Mouse (Mus musculus) ES-E14 (cell line): ENCODE results near the gene Thada. TPM values are rescaled to one million over a fixed set of nuclear protein-coding genes. Genes with fewer than 3 reads are reported as not detected.

ENCODE experiments used
- DNase-seq: peaks from one replicate; pipeline ENCODE4 v3.0.0-alpha.2; 2013; ENCODE audit warnings: low read depth, low spot score
- H3K27ac ChIP-seq: 2 replicates; pipeline ENCODE4 v1.5.1; 2012; ENCODE audit warnings: low read depth, mild to moderate bottlenecking, low read length, moderate library complexity, mixed read lengths; ENCODE audit not compliant: poor library complexity, insufficient read depth, severe bottlenecking
- H3K36me3 ChIP-seq: 2 replicates; pipeline ENCODE4 v1.6.1; 2012; ENCODE audit warnings: mild to moderate bottlenecking, low read length, moderate library complexity, mixed read lengths; ENCODE audit not compliant: control insufficient read depth, poor library complexity, insufficient read depth, severe bottlenecking
- H3K4me1 ChIP-seq, 2 experiments: fragments of 150-350 bp in 1 of 2; sonication (generic) in 1 of 2; 2 replicates each; pipeline ENCODE4 v1.6.1; 2012; ENCODE audit warnings: low read length in 2 of 2, mild to moderate bottlenecking in 1 of 2, mixed read lengths in 1 of 2; ENCODE audit not compliant: control insufficient read depth in 2 of 2, insufficient read depth in 2 of 2, poor library complexity in 1 of 2
- H3K4me3 ChIP-seq, 2 experiments: fragments of 150-350 bp in 1 of 2; sonication (generic) in 1 of 2; 2 replicates each; pipeline ENCODE4 v1.5.1; 2012; ENCODE audit warnings: low read length in 2 of 2, low read depth in 1 of 2, mild to moderate bottlenecking in 1 of 2, mixed read lengths in 1 of 2; ENCODE audit not compliant: insufficient read depth in 1 of 2, poor library complexity in 1 of 2, severe bottlenecking in 1 of 2
- H3K9ac ChIP-seq: 2 replicates; pipeline ENCODE4 v1.6.1; 2012; ENCODE audit warnings: low read depth, mild to moderate bottlenecking, low read length, mixed read lengths; ENCODE audit not compliant: poor library complexity, insufficient read depth, severe bottlenecking
- H3K9me3 ChIP-seq: fragments of 150-350 bp; sonication (generic); 2 replicates; pipeline ENCODE4 v1.6.1; 2012; ENCODE audit warnings: low read depth, mild to moderate bottlenecking, low read length; ENCODE audit not compliant: control insufficient read depth, insufficient read depth
- CHD2 ChIP-seq: IDR thresholded peaks from 2 replicates; pipeline ENCODE4 v1.6.1; 2014; ENCODE audit warnings: mild to moderate bottlenecking, low read depth, low read length, inconsistent platforms
- HCFC1 ChIP-seq: IDR thresholded peaks from 2 replicates; pipeline ENCODE4 v1.6.1; 2012; ENCODE audit warnings: low read length, inconsistent platforms, borderline replicate concordance; ENCODE audit not compliant: insufficient read depth
- MAFK ChIP-seq: IDR thresholded peaks from 2 replicates; pipeline ENCODE4 v1.6.1; 2014; ENCODE audit warnings: mild to moderate bottlenecking, low read depth, low read length, inconsistent platforms; ENCODE audit not compliant: insufficient read depth
- ZC3H11A ChIP-seq: IDR thresholded peaks from 2 replicates; pipeline ENCODE4 v1.6.1; 2012; ENCODE audit warnings: low read depth, mild to moderate bottlenecking, inconsistent platforms, low read length, borderline replicate concordance
- ZNF384 ChIP-seq: IDR thresholded peaks from 2 replicates; pipeline ENCODE4 v1.6.1; 2012; ENCODE audit warnings: low read depth, low read length, inconsistent platforms
- in situ Hi-C, 2 experiments: fragments of 600-800 bp; cut with MboI; formaldehyde crosslinking; loops; one replicate each; pipeline ENCODE4 v1.15.1; 2025; ENCODE audit warnings: low sequenced_read_pairs in 2 of 2, inconsistent platforms in 1 of 2; ENCODE audit not compliant: unreplicated experiment in 2 of 2
- total RNA-seq: library from RNA; depleted of rRNA; stranded (reverse); fragments of 300-350 nt; gene quantifications from 2 replicates; pipeline ENCODE4 v1.2.3, GENCODE M21; 2012

Thada gene
- total RNA-seq, 1 experiment: 37.4 TPM

GRCm38 (mm10) chr17:84262325-84262979 lies 203.6 kb downstream of the Thada start:
- DNase-seq: no peak
- TF ChIP-seq CHD2 (no peak), ZC3H11A (no peak), MAFK (no peak), ZNF384 (no peak), HCFC1 (no peak)
- Histone ChIP-seq H3K9me3 (no peaks in the 10 kb centered on the region), H3K4me3 (no peak overlapping the region), H3K36me3 (peaks cover 2% of the 10 kb centered on the region; the same call in 1 of the 2 replicates), H3K4me1 (no peaks in the 10 kb centered on the region), H3K27ac (no peak overlapping the region), H3K9ac (no peak overlapping the region)
- in situ Hi-C loops: no loop called here

- DNase-seq: no peak
- Histone ChIP-seq H3K9ac (no peak overlapping the region), H3K36me3 (no peaks in the 10 kb centered on the region), H3K27ac (no peak overlapping the region), H3K4me3 (no peak overlapping the region), H3K9me3 (no peaks in the 10 kb centered on the region), H3K4me1 (no peaks in the 10 kb centered on the region)
- no peak for TF ChIP-seq ZNF384
- TF ChIP-seq HCFC1: no peak
- no peak for TF ChIP-seq ZC3H11A
- in situ Hi-C loops: no loop called here
Measured at GRCm38 (mm10) chr17:84261010-84261409, 205.0 kb downstream of the Thada start.

GRCm38 (mm10) chr17:84260226-84260625 lies 205.8 kb downstream of the Thada start:
- DNase-seq: no peak
- Histone ChIP-seq H3K9me3 (no peaks in the 10 kb centered on the region), H3K36me3 (no peaks in the 10 kb centered on the region), H3K27ac (no peak overlapping the region), H3K9ac (no peak overlapping the region), H3K4me1 (no peaks in the 10 kb centered on the region), H3K4me3 (no peak overlapping the region)
- in situ Hi-C loops: no loop called here
- TF ChIP-seq CHD2: no peak
- TF ChIP-seq HCFC1: no peak
- TF ChIP-seq ZNF384: no peak
- TF ChIP-seq MAFK: no peak
- no peak for TF ChIP-seq ZC3H11A

GRCm38 (mm10) chr17:84258638-84259261 lies 207.3 kb downstream of the Thada start:
- Histone ChIP-seq H3K4me3 (no peak overlapping the region), H3K9me3 (no peaks in the 10 kb centered on the region), H3K36me3 (no peaks in the 10 kb centered on the region), H3K4me1 (no peaks in the 10 kb centered on the region), H3K9ac (no peak overlapping the region), H3K27ac (no peak overlapping the region)
- TF ChIP-seq MAFK (no peak), HCFC1 (no peak), ZNF384 (no peak), ZC3H11A (no peak), CHD2 (no peak)
- no peak for DNase-seq
- in situ Hi-C loops: no loop called here
